Mouse (Mus musculus) gastrocnemius, adult 18-20 months (tissue): ENCODE data around the gene Ash1l. TPM values are rescaled to one million over a fixed set of nuclear protein-coding genes. Genes with fewer than 3 reads are reported as not detected.
"Not testable (repeated sequence)": the region's sequence is repeated elsewhere in the genome, so short reads cannot be mapped to it uniquely, and the experiment has no call there.

Experiments
- DNase-seq: peaks from one replicate; pipeline ENCODE4 v3.0.0; 2021; ENCODE audit warnings: low spot score
- total RNA-seq, 2 experiments: library from RNA; stranded (reverse); gene quantifications; 2 replicates each; pipeline ENCODE4 v1.2.3; 2021

The Ash1l gene
- total RNA-seq, 2 experiments from 2014 or later = 31.0 to 33.3 TPM

DNA sequence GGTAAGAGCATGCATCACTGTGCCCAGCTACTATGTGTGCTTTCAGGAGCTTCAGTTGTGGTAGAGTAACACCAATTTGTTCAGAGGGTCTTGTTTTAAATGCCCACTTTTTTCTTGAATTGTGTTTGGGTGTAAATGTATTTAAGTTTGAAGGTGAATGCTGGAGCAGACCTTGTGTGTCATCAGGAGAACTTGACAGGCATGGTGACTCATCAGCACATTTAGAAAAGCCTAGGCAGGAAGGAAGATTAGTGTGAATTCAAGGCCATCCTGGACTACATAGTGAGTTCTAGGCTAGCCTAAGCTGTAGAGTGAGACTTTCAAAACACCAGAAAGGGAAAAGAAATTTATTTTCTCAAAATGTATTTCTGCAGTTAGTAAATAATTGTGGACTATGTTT is 3.3 kb downstream of the Ash1l start:
- no peak for DNase-seq

DNA sequence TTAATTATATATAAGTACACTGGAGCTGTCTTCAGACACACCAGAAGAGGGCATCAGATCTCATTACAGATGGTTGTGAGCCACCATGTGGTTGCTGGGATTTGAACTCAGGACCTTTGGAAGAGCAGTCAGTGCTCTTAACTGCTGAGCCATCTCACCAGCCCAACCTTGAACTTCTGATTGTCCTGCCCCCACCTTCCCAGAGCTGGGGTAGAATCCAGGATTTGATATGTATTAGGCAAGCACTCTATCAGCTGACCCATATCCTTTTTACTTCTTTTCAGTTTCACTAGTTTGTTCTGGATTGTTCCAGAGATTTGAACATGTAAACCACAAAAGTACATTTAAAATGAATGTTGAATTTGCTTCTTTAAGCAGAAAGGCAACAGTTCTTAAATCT is 12.8 kb downstream of the Ash1l start:
- not testable (repeated sequence) for DNase-seq

DNA sequence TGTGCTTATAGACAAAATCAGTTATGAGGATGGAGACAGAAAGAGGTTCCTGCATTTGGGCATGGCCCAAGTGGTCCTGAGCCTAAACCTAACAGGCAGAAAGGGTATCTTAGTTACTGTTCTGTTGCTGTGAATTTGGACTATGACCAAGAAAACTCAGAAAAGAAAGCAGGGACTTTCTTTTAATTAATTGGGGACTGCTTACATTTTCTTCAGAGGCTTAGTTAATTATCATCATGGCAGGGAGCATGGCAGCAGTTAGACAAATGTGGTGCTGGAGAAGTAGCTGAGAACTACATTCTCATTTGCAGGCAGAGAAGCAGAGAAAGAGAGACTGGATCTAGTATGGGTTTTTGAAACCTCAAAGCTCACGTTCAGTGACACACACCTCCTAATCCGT is 24.6 kb downstream of the Ash1l start:
- no peak for DNase-seq

DNA sequence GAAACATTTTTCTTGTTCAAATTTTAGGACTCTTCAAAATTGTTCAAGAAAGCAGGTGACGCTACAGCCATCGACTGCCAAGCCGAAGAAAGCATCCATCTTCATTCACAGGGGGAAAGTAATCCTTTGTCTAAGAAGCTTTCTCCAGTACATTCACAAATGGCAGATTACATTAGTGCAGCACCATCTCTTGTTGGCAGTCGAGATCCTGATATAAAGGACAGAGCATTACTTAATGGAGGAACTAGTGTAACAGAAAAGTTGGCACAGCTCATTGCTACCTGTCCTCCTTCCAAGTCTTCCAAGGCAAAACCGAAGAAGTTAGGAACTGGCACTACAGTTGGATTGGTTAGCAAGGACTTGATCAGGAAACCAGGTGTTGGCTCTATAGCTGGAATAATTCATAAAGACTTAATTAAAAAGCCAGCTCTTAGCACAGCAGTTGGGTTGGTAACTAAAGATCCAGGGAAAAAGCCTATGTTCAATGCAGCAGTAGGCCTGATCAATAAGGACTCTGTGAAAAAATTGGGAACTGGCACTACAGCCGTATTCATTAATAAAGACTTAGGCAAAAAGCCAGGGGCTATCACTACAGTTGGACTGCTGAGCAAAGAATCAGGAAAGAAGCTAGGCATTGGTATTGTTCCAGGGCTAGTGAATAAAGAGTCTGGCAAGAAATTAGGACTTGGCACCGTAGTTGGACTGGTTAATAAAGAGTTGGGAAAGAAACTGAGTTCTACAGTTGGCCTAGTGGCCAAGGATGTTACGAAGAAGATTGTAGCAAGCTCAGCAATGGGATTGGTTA is 31.0 kb downstream of the Ash1l start:
- no peak for DNase-seq

DNA sequence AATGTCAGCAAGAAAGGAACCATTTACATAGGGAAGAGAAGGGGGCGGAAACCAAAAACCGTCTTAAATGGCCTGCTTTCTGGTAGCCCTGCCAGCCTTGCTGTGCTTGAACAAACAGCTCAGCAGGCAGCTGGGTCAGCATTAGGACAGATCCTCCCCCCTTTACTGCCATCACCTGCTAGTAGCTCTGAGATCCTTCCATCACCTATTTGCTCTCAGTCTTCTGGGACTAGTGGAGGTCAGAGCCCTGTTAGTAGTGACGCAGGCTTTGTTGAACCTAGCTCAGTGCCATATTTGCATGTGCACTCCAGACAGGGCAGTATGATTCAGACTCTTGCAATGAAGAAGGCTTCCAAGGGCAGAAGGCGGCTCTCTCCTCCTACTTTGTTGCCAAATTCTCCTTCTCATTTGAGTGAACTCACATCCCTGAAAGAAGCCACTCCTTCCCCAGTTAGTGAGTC is 33.5 kb downstream of the Ash1l start:
- DNase-seq = peak; percentile 17

DNA sequence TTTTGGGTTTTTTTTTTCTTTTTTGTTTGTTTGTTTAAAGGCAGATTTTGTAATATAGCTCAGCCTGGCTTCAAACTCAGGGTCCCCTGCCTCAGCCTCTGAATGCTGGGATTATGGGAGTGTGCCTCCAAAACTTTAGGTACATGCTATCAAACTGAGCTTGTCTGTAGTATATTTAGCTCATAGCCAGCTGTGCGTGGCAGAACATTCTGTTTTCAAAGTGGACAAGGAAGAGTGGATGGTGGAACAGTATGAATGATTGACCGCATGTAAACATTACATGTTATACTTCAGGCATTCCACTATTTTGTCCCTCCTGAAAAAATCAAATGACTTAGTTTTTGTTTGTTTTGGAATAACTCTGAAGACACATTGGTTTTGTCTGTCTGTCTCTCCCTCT is 42.4 kb downstream of the Ash1l start:
- DNase-seq = peak; percentile 6

DNA sequence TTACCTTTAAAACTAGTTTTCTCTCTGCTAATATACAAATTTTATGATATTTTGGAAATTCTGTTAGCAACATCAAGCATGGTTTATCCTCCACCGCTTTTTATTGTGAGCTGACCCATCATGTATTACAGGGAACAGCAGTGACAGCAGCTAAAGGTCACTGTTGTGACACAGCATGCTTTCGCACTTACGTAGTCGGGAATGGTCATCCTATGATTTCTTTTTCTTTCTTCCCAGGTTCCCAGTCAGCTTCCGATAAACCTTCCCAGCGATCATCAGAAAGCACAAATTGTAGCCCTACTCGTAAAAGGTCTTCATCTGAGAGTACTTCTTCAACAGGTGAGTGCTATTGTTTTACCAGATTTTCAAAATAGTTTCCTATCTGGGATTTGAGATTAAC is 51.1 kb downstream of the Ash1l start:
- DNase-seq = no peak

DNA sequence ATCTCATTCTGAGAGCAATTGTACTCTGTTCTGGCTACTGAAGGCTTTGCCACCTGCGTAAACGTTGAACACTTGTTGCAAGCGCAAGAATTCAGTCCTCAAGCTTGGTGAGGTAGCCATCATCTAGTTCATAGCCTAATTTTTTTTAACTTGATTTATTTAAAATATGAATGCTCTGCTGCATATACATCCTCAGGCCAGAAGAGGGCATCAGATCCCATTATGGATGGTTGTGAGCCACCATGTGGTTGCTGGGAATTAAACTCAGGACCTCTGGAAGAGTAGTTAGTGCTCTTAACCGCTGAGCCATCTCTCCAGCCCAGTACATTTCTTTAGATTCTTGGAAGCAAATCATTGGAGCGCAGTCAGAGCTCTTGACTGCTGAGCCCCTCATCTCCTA is 80.5 kb downstream of the Ash1l start:
- DNase-seq = not testable (repeated sequence)

DNA sequence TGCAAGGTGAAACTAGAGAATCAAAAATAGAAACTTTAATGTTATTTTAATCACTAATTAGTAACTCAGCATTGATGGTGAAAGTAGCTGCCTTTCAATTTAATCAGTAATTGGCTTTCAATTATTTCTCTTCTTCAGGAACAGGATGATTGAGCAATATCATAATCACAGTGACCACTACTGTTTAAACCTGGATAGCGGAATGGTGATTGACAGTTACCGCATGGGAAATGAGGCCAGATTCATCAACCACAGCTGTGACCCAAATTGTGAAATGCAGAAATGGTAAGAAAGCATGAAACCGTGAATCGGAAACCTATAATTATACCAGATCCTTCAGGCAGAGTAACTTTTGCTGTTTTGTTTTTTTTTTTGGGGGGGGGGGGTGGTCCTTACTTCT is 92.9 kb downstream of the Ash1l start:
- DNase-seq = no peak

DNA sequence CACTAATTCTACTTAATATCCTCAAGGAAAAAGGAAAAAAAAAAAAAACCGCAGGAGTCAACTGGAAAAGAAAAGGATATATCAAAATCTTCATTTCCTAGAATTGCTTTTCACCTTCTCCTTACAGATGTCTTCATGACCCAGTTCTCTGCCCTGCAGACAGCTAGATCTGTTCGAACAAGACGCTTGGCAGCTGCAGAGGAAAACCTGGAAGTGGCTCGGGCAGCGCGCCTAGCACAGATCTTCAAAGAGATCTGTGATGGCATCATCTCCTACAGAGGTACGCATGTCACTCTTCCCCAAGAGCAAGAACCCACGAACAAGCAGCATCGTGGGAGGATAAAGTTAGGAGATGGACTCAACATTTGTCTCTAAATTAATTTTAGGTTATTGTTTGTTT is 107.9 kb downstream of the Ash1l start:
- DNase-seq = peak; percentile 11

DNA sequence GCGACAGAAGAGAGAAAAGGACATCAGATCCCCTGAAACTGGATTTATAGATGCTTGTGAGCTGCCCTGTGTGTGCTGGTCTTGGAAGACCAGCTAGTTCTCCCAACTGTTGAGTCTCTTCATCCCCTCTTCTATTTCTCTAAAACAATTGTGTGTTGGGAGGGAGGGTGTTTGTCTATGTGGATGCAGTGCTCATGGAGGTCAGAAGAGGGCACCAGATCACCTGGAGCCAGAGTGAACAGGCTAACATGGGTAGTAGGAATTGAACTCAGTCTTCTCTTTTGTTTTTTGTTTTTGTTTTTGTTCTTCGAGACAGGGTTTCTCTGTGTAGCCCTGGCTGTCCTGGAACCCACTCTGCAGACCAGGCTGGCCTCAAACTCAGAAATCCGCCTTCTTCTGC is 108.4 kb downstream of the Ash1l start:
- peak; percentile 15 for DNase-seq

DNA sequence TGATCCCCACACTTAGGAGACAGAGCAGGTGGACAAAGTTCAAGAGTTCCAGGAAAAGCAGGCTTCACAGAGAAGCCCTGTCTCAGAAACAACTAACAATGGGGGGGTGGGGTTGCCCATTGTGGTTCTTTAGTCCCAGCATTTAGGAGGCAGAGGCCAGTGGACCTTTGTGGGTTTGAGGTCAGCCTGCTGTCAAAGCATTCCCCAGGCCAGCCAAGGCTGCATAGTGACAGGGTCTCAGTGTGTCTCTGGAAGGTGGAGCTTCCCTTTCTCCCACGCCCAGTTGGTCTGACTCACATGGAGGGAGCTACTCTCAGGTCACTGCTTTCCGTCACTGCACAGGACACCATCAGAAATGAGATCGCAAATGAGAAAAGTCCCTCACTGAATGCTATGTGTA is 111.3 kb downstream of the Ash1l start:
- no peak for DNase-seq

DNA sequence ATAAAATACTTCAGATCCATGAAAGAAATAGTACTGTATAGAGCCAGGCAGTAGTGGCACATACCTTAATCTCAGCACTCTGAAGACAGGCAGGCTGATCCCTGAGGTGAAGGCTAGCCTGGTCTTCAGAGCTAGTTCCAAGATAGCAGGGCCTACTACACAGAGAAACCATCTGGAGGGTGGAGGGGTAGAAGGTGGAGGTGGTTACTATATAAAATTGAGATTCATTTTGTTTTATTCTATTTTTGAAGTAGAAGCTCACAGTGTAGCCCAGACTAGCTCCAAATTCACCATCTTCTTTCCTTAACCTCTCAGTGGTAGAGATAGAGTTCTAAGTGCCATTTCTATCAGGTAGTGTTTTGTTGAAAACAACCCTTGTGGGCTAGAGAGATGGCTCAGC is 116.8 kb downstream of the Ash1l start:
- DNase-seq = no peak

DNA sequence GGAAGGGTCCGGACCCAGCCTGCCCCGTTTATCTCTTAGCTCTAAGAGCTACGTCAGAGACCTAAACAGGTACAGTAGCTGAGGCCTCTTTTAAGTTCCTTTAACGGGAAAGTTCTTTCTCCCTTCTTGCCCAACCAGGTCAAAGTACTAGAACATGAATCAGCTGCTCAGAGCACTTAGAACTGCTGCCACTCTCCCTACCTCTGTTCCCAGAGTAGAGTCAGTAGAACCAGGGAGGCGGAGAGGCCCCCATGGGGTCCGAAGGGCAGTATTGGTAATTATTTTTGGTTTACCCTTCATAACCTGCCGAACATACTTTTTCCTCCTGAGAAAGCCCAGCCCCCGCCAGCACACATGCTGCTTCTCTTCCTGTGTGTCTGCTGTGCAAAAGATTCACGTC is 127.0 kb downstream of the Ash1l start:
- no peak for DNase-seq

DNA sequence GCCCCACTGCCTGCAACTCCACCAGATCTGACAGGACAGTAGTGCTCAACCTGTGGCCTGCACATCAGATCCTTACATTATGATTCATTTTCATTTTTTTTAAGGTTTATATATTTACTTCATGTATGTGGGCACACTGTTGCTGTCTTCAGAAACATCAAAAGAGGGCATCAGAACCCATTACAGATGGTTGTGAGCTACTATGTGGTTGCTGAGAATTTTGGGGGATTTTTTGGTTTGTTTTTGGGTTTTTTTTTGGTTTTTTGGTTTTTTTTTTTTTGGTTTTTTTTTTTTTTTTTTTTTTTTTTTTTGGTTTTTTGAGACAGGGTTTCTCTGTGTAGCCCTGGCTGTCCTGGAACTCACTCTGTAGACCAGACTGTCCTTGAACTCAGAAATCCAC is 131.9 kb downstream of the Ash1l start:
- DNase-seq = not testable (repeated sequence)

DNA sequence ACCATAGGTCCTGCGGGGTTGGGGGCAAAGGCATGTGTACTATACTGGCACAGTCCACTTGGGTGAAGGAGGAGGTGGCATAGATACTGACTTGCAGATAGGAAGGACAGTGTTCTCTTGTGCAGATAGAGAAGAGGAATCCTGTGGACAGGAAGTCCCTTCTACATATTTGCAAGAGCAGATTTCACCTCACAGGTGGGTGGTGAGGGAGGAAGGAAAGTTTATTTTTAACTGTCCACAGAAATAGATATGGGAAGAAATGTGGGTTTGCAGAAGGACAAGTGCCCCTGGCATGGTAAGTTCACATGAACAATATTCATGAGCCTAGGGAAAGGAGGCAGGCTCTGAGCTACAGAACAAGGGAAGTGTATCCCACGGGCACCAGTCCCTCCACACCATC is 133.7 kb downstream of the Ash1l start:
- DNase-seq = no peak

DNA sequence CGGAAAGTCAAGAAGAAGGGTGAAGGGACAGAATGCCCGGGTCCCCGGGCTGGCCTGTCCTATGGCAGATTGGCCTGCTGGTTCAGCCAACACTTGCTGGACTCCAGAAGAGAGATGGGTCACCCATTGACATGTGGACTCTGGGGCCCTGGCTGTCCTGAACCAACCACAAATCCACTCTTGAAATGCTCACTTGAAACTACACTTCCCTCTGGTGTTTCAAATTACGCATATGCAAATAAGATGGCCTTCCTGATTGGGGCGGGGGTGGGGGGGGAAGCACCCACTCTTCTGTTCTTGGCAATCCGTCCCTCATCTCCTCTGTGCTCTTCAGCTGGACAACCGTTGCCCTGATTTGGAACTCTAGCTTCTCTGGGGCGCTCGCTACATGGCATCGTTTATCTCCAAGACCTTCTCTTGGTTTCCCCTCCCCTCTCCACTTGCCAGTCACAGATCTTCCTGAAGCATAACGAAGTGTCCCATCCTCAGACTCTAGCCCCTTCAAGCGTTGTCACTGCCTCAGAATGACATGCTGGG is 134.3 kb downstream of the Ash1l start:
- DNase-seq = no peak

DNA sequence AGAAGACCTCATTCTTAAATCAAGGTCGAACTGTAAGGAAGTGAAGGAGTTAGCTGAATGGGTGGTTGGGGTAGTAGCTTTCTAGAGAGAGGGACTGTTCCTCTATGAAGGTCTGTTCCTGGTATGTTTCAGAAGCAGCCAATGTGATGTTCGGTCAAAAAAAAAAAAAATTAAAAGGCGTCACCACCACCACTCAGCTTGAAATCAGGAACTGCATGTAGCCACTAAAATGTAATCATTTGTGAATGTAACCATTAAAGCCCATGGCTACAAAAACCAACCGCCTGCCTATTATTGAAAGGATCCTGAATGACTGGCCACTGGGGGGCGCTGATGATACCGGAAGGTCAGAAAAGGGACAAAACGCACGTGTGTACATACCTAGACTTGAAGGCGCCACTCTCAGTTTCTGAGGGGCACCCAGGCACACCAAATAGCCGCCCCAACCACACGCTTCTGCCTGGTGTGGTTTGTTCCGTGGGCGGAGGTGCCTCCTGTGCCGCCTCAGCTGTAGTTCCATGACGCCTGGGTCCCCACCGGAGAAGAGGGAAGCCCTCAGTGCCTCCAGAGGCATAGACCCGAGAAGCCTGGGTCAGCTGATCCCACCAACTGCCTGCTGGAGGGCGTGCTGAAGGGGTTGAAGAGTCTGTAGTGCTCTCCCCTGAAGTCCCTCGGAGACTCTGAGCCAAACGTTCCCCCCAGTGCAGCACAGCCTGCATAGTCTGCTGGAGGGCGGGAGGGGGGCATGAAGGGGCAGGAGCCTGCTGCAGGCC is 137.1 kb downstream of the Ash1l start:
- peak; percentile 69 for DNase-seq

DNA sequence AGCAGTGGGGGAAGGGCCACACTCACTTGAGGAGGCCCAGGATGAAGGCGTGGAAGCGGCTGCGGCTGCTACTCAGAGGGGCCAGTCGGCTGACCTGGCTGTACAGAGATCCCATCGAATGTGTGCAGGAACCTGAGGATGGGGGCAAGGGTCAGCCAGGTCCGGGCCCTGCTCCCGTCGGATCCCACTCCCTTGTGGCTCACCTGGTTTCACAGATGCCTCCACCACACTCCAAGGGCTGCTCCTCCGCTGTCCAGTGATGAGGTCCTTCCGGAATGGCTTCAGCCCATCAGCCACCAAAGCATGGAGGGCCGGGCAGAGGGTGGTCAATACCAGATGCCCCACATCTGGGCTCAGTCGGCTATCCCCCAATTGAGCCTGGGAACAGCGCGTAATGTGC is 138.6 kb downstream of the Ash1l start:
- no peak for DNase-seq

DNA sequence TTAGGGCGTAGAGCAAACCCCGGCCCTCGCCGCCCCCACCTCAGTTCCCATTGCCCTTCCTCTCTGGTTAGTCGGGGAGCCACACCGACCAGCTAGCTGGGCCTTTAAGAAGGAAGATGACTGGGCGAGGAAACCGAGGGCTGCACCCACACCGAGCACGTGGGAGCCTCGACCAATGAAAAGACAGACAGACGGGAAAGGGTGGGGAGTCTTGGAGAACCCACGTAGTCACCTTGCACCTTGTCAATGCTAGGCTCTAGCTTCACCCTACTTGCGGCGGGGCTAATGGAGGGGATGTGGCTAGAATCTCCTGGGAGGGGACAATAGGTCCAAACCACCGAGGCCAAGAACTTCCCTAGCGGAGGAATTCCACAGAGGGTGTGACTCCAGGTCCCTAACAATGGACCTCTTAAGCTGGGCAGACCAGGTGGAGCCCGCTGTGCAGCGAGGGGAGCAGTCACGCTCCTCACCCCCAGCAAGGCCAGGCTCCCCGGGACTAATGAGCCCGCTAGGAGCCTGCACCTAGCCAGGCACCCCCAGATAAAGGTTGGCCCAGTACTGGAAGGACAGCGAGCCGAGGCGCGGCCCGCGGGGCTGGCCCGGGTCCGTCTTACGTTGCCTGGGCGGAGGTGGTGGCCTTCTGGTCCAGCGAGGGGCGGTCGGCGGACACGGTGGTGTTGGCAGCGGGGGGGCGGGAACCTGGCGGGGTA is 139.6 kb downstream of the Ash1l start:
- DNase-seq = peak; percentile 88

DNA sequence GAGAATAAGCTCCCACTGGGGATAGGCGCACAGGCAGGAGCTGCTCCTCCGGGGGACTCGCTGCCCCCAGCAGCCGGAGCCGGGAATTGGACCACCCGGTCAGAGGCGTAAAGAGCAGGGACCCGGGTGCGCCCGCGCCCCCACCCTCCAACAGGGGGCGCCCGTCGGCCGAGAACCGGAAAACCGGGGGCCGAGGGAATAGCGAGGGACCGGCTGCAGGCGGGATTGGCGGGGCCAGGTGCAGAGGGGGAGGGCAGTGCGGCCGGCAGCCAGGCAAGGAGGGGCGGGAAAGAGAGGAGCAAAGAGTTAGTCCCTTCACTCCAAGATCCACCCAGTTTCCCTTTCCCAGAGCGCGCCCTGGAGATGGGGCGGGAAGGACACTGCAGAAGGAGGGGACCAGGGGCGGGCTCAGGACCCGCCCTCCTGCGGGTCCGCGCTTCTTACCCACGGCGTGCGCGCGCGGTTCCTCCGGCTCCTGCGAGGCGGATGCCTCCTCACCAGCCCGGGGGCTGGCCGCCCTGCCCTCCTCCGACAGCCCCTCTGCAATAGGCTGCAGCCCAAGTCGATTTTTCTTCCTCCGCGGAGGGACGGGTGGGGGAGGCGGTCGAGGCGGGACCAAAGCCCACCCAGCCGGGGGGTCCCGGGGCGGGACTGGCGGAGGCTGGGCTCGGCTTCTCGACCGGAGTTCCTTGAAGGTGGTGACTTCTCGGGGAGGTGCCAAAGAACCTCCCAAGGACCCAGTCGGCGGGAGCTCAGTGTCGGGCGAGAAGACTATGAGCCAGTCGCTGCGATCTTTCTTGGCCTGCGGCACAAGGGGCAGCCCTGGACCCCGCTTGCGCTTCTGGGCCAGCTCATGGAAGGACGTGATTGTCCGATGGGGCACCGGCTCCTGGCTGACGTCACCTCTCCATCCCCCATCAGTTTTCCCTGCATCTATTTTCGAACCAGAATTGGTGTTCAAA is 140.6 kb downstream of the Ash1l start:
- peak; percentile 92 for DNase-seq
